In genomic region chr17:45449586-45449985, GRCm38 (mm10) we compare ENCODE assay signal across 24 mouse cellular contexts. TPM values are rescaled to one million over a fixed set of nuclear protein-coding genes. Genes with fewer than 3 reads are reported as not detected.
"Had no signal": no experiment of that assay in that cellular context is flagged by ENCODE, and none has a peak within 500 bp of the region (broad histone marks: within the 10 kb centered on the region; RNA-seq: fewer than 3 reads in every experiment).

No protein-coding gene starts in this region.

- H3K4me1 ChIP-seq: lung, embryonic 15.5 days; midbrain, embryonic 13.5 days; neural tube, embryonic 13.5 days; neural tube, embryonic 15.5 days had no signal

- H3K36me3 ChIP-seq: neural tube, embryonic 13.5 days had no signal

- H3K27ac ChIP-seq: lung, embryonic 15.5 days; macrophage; midbrain, embryonic 13.5 days; neural tube, embryonic 13.5 days; neural tube, embryonic 15.5 days had no signal

- H3K4me3 ChIP-seq: lung, embryonic 15.5 days; megakaryocyte, embryonic 14.5 days; midbrain, embryonic 13.5 days; myocyte; neural tube, embryonic 13.5 days; neural tube, embryonic 15.5 days had no signal

- H3K27me3 ChIP-seq: lung, embryonic 15.5 days; megakaryocyte, embryonic 14.5 days; midbrain, embryonic 13.5 days; neural tube, embryonic 13.5 days; neural tube, embryonic 15.5 days had no signal

- H3K4me2 ChIP-seq: lung, embryonic 15.5 days; midbrain, embryonic 11.5 days; midbrain, embryonic 13.5 days; neural tube, embryonic 13.5 days; neural tube, embryonic 15.5 days had no signal

- ATAC-seq: liver, postnatal 0 days; lung, postnatal 0 days; midbrain, embryonic 13.5 days; midbrain, embryonic 16.5 days had no signal

- H3K9me3 ChIP-seq: lung, embryonic 15.5 days; megakaryocyte, embryonic 14.5 days; midbrain, embryonic 13.5 days; neural tube, embryonic 13.5 days; neural tube, embryonic 15.5 days had no signal

- DNase-seq: lung, adult 2 months; lung, postnatal 14 days; lung, postnatal 36 days; retina, postnatal 1 day; right cerebral cortex, adult 18-20 months; right cerebral cortex, postnatal 25 days; right cerebral cortex, postnatal 4 days; spleen, adult 18-20 months; thymus, adult 18-20 months; thymus, postnatal 14 days; thymus, postnatal 36 days had no signal

- H3K9ac ChIP-seq: liver, postnatal 0 days; lung, embryonic 15.5 days; midbrain, embryonic 13.5 days; neural tube, embryonic 13.5 days; neural tube, embryonic 15.5 days had no signal

RNA-seq across cellular contexts. Expression of gene Spats1, which starts 25.6 kb away (rescaled TPM):
- total RNA-seq: megakaryocyte progenitor cell, adult 5-6 weeks had no signal
- polyA plus RNA-seq: liver, postnatal 0 days; macrophage; small intestine, adult 2 months had no signal
